Mouse (Mus musculus) naive thymus-derived CD4-positive, alpha-beta T cell, adult 2 months (primary cell): ENCODE measurements around the gene Aunip.
"Not testable (repeated sequence)": the region's sequence is repeated elsewhere in the genome, so short reads cannot be mapped to it uniquely, and the experiment has no call there.

Experiments used
- DNase-seq: peaks from one replicate; pipeline ENCODE4 v3.0.0-alpha.2; 2011; ENCODE audit warnings: low read depth

Gene Aunip

DNA sequence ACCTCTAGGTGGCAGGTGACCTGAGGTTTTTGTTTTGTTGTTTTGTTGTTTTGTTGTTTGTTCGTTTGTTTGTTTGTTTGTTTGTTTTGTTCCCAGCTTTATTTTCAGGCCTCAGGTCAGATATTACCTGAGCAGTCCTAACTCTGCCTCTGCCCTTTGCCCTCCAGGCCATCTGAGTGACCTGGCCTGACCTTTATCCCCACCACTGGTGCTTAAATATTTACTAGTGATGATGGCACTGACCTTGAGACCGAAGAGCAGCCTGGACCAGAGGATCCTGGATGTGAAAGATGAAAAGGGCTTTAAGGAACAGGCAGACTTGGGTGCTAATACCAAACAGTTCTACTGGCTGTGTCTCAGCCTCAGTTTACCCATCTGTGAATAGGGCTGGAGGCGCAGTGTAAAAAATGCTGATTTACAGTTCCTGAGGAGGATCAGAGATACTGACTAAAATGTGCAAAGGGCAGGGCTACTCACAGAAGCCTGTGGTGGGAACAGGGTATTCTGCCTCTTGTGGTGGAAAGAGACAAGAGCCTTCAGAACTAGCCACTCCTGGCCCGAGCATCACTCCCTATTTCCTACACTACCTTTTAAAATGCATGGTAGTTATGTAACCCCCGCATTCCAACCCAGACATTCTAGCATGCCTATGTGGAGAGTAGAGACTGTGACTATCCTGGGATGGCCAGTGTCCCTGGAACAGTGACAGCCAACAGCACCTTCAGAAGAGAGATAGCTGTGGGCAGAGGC lies 25.5 kb upstream of the Aunip start:
- no peak for DNase-seq

DNA sequence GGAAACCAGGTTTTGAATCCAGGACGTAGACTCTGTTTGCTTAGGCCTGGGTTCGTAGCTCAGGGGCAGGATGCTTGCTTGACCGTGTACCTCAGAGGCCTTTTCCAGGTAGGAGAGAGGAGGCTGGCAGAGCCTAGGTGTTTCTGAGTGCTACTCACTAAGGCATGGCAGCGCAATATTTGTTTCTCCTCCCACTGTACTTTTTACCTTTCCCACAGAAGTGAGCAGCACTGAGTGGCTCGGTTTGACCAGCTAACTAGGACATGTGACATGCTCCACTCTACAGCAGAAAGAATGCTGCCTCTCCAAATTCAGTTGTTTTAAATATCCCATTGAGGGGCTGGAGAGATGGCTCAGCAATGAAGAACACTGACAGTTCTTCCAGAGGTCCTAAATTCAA lies 22.6 kb upstream of the Aunip start:
- no peak for DNase-seq

DNA sequence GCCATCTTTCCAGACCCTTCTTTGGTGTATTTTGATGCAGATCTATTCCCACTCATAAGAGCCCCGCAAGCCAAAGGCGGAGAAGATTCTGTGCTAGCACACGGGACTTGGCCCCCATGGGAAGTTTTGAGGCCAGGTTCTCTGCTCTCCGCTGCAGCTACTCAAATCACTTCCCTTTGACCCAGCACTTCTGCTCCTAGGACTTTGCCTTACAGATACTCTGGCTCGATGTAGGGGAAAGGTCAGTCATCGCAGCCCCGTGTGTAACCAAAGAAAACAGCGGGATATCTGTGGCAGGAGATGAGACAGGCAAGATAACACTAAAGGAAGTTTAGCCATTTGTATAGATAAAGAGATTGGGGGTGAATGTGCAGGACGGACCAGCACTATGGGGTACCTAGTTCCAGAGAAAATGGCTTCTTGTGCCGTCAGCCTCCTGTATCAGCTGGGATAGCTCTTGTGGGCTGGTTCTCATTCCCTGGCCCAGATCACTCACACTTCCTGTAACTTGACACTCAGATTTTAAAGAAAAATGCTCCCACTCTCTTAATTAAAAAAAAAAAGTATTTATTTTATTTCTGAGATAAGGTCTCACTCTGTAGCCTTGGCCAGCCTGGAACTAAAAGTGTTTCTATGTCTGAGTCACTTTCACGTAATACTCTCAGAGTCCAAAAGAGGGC lies 20.7 kb upstream of the Aunip start:
- no peak for DNase-seq

DNA sequence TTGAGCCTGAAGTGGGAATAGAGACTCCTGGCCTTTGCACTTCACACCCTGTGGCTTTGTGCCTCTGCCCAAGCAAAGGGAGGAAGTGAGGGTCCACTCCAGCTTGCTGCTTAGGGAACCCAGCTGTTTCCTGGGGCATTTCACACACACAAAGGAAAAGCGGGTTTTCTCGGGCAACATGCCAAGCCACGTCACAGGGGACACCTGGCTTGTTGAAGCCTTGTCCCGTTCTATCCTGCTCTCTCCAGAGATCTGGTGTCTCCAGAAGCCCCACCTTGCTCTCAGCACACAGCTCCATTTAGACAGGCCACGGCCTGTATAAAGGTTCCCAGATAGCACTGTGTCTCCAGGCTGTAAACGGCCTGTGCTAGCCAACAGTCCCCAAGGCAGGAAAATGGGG lies 19.1 kb upstream of the Aunip start:
- DNase-seq = no peak

DNA sequence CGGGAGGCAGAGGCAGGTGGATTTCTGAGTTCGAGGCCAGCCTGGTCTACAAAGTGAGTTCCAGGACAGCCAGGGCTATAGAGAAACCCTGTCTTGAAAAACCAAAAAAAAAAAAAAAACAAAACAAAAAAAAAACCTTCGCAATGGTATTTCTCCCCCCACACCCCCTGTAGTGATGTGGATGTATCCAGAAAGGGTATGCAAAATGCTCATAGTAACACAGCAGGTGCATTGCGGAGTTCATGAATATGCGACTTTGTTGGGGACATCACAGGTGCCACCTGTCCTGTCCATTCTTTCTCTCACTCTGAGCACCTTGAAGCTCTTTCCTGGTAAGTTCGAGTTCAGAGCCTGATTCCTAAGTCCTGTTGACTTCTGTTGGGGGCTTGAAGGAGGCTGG lies 16.6 kb upstream of the Aunip start:
- DNase-seq = peak; percentile 43

DNA sequence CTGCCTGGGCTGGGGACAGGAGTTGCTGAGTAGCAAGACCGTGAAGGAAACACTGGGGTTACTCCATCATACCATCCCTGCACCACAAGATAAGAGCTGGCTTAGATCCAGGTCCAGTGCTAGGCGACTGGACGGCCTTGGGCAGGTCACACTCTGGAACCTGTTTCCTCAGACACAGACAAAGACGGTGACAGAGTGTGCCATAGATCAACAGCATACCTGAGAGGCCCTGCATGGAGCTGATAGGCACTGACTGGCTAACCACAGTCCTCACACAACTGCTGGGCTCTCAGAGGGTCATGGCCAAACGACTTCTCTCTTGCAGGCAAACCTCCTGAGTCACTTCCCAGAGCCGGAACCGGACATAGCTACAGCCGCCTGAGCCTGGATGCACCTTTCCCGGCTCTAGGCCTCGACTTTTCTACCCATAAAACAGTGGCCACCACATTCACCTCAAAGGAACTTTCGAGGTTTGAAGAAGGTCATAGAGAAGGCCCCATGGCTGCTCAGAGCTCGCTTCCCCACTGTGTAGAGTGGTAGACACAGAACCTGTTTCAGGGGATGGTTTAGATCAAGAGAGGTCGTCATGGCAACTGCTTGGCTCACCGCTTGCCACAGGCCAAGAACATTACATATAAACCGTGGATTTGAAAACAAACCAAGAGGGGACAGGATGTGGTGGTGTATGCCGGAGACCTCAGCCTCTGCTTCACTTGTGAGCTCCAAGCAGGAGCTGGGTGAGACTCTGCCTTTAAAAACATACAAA lies 15.8 kb upstream of the Aunip start:
- peak; percentile 95 for DNase-seq

DNA sequence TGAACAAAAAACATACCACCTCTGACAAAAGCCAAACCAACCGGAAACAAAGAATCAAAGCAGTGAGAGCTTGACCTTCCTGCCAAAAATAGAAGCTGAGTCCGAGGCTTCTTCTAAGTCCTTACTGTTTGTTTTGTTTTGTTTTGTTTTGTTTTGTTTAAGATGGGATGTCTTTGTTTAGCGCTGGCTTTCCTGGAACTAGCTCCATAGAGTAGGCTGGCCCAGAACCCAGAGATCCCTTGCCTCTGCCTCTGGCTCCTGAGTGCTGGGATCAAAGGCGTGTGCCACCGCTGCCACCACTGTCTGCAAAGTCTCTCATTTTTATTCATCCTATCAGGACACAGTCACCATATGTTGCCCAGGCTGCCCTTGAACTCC lies 15.3 kb upstream of the Aunip start:
- no peak for DNase-seq

DNA sequence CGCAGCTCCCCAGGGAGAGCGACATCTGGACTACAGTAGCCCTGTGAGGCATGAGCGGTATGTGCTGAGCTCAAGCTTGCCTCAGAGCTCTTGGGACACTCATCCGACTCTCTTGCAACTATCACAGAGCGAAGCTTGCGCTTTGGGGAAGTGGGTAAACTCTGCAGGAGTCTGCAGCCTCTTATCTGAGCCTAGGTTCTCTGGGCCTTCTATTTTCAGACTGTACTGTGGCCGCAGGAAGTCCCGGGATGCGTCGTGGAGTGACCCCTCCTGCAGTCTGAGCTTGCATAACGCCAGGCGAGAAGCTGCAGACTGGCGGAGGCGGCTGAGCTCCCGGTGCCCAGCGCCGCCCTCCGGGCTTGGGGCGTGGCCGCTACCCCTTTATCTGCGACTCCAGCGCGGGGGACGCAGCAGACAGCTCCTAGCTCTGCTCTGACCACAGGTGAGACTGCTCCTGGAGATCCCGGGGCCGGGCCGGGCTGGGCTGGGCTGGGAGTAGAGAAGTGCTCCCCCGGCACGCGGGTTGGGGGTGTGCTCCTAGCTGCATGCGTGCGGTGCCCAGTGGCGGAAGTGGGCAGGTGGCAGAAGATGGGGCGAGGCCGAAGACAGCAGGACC lies 14.1 kb upstream of the Aunip start, which contains the start of gene Paqr7:
Gene Paqr7 (plus strand): TSS at position 103 of the 616 bp plus-strand sequence.
- DNase-seq = peak; percentile 63

DNA sequence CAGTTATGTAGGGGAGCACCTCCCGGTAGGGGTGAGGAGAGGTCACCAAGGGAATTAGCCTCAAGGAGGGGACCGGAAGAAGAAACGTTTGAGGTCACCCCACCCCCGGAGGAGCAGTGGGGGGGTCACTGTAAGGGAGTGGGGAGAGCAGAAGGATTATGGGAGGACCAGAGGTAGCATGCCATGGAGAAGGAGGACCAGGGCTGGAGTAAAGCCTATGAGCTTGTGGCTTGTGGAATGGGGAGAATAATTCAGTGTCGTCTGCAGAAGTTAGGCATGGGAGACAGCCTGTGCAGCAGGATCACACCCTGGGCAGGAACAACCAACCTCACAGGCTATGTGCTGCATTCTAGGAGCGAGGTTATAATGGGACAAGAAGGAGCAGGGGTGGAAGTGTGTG lies 13.6 kb upstream of the Aunip start:
- DNase-seq = no peak

DNA sequence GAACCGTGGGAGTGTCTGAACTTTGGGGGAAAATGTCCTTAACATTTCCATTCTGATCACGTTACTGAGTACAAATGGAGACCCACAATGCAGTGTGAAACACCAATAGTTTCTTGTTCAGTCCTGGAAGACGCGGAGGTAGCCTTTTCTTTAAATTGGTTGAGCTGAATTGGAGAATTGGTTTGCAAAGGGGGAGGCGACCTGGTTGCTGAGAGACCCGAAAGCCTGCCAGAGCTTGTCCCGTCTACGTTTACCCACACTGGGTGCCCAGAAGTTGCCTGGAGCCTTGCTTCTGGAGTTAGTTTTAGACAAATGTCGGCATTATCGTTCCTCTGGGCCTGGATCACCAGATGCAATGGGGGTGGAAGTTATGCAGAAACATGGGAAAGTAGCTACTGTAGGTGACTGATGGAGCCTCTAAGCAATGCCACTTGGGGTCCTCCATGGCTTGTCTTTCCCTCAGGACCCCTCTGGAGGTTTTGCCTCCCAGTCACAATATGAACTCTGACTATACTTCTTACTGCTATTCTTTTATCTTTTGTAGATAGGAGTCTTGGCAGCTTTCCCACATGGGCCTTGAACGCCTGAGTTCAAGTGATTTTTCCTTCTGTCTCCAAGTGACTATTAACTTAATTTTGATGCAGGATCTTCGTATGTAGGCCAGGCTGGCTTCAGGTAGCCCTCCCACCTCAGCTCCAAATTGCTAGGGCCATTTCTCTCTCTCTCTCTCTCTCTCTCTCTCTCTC lies 12.6 kb upstream of the Aunip start:
- DNase-seq = no peak

DNA sequence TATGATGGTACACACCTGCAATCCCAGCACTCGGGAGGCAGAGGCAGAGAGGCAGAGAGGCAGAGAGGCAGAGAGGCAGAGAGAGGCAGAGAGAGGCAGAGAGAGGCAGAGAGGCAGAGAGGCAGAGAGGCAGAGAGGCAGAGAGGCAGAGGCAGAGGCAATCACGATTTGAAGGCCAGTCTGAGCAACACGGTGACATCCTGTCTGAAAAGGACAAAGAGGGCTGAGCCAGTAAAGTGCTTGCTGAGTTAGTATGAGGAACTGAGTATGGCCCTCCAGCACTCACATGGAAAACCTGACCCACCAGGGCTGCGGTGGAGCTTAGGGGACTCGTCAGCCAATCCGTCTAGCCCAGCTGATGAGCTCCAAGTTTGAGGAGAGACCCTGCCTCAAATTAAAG lies 11.8 kb upstream of the Aunip start:
- DNase-seq = not testable (repeated sequence)

DNA sequence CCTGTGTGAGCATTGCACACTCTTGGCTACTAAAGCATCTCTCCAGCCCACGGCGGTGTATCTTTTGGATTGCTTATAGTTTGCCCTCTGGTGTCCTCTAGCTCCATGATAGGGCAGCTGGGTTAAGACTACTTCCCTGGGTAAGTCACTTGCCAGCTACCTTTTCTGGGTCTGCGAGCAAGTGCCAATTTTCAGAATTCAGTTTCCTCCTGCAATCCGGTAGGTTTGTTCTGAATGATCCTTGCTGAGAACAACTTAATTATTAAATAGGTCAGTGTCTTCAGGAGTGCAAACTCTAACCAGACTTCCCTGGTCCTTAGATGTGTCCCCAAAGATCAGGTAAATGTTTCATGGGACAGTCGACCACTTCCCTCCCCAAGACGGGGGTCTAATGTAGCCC lies 9.7 kb upstream of the Aunip start:
- DNase-seq = no peak

DNA sequence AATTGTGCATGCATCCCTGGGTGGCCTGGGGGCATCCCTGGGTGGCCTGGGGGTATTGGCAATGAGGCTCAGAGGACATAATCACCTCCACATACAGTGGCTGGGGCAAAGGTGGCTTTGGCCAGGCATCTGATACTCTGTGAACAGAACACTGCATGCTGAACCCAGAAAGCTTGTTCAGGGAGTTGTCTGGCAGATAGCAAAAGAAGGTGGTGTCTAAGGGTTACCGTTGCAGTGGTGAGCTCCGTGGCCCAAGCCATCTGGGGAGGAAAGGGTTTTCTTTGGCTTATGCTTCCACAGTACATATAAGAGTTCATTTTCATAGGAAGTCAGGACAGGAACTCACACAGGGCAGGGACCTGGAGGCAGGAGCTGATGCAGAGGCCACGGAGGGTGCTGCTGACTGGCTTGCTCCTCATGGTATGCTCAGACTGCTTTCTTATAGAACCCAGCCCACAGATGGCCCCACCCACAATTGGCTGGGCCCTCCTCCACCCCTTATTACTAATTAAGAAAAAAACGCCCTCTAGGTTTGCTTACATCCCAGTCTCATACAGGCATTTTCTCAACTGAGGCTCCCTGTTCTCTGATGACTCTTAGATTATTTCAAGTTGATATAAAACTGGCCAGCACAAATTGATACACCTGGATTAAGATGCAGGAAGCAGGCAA lies 7.0 kb upstream of the Aunip start:
- no peak for DNase-seq

DNA sequence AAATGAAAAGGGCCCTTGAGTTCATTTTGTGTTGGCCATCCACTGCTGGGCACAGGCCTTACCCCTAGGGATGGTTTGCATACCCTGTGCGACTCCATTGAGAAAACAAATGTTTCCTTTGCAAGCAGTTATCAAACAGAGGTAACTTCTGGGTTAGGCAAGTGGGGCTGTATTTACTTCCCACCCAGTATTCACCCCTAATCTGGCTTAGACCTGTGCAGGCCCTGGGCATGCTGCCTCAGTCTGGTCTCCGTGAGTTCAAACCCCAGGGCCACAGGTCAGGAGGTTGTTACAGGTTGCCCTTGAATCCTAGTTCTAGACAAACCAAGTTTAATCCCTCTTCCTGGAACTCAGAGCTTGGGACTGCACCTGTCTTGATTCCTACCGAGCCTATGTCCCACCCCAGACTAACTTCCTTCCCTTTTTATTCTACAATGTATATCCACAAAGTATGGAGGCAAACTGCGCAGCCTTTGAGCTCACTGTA lies 5.5 kb upstream of the Aunip start:
- DNase-seq = no peak

DNA sequence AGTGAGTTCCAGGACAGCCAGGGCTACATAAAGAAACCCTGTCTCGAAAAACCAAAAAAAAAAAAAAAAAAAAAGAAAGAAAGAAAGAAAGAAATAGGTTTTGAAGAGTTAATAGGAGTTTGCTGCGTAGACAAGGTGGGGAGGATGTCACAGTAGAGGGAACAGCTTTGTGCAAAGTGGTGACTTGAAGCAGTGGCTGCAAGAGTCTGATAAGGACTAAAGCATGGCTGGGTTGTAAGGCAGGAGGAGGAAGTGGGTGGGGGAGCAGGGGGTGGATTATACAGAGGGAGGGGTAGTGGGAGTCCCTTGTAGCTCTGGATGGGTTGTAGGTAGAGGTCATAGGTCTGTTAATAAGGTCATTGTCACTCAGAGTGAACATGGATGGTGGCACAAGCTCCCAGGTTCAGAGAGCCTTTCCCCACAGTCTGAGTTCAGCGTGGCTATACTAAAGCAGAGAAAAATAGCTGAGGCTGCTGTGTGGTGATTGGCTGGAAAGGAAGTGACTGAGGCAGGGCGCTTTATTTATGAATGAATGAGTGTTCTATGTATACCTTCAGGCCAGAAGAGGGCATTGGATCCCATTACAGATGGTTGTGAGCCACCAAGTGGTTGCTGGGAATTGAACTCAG lies 4.7 kb upstream of the Aunip start:
- no peak for DNase-seq

DNA sequence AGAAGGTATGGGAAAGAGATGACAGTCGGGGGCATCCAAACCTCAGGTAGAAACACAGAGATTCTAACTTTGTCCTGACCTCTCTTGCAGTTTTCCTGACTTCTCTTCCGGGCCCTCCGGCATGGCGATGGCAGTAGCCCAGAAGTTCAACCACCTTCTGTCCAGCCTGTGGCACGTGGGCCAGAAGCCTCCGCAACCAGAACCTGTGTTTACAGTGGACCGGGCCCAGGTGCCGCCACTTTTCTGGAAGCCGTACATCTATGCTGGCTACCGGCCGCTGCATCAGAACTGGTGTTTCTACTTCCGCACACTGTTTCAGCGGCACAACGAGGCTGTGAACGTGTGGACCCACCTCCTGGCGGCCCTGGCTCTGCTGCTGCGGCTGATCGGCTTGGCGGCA lies 4.1 kb upstream of the Aunip start:
- DNase-seq = no peak

DNA sequence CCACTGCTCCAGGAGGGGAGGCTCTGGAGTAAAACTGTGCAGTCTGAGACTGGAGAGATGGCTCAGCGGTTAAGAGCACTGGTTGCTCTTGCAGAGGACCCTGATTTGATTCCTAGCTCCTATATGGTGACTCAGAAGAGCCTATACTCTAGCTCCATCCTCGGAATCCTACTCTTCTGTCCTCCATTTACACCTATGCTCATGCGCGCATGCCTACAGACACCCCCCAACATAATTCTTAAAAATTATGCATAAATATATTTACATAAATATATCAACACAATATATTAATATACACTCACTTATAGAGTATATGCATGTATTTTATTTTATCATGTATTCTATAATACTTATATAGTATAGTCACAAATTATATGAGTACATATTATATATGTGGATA lies 403 bp upstream of the Aunip start:
- no peak for DNase-seq

DNA sequence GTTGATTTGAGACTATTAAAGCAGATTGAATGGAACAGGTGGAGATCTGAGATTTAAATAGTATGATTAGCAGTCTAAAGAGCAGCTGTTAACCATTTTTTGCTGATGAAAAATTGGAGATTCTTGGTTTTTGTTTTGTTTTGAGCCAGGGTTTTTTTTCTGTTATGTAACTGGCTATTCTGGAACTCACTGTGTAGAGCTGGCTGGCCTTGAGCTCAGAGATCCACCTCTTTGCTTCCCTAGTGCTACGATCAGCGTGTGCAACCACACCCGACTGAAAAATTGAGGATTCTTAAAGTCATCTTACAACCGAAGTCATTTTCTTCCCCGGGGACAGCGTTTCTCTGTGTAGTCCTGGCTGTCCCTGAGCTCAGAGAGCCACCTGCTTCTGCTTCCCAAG lies 931 bp downstream of the Aunip start:
- DNase-seq = no peak

DNA sequence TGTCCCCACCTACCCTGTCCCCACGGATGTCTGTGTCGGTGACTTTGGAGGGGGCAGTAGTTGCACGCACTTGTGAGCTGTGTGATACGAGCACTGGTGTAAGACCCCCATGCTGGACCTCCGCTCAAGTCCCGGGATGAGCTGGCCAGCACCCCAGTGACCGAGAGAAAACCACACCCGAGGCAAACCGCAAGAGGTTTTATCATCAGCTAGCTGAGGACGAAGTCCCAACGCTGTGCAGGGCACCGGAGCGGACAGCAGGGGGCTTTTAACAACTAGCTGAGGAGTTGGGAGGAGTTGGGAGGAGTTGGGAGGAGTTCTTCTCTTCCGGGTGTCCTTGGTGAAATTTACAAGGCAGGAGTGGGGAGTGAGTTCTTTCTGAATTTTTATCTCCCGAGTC lies 2.0 kb downstream of the Aunip start:
- DNase-seq = no peak

DNA sequence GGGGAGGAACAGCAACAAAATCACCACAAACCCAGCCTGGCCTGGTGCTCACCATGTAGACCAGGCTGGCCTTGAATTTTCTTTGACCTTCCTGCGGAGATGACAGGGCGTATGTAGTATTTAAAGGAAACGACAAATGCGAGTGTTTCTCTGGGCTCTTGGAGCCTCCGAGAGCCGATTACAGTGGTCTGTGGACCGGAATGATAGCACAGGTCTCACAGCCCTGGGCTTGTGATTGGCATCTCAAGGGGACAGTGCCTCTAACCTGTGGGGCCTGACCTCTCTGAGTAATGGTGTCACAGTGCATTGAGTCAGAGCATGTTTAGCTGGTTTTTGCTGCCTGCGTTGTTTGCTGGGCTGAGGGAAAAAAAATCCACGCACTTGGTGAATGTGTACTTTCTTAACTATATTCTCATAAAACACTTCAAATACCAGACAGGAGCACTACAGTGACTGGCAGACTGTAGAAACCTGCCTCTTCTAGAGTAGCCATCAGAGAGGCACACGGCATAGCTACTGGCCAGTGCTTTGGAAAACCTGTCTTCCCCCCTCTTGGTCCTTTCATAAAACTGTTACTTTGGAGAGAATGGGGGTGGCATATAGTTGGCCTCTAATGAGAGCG lies 3.6 kb downstream of the Aunip start:
- no peak for DNase-seq
